Mouse (Mus musculus): ENCODE data around the gene Gm16434. TPM values are rescaled to one million over a fixed set of nuclear protein-coding genes. Genes with fewer than 3 reads are reported as not detected.
"Not testable (repeated sequence)": the region's sequence is repeated elsewhere in the genome, so short reads cannot be mapped to it uniquely, and the experiment has no call there.

The Gm16434 gene
- not detected for polyA plus RNA-seq (2012; fragmentation: generic; extraction: Trizol)

DNA sequence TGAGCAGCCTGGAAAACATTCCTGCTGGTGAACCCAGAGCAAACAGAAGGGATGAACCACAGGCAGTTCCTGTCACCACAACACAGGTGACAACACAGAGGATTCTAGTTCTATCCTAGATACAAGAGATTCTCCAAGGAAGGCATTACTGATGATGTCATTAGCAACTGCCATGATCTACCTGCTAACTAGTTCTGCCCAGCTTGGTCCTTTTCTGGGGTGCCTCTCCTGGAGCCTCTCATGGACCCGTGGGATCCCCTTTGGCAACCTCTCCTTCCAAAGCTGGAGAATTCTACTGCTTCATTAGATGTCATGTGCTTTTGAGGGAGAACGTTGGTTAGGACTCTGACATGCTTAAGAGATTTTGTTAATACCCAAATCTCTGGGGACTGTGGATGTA, at the start of gene Gm16434:
Gene Gm16434 (minus strand): TSS at position 101 of the 400 bp plus-strand sequence.
- not testable (repeated sequence) for H3K4me3 ChIP-seq; H3K79me2 ChIP-seq (ENCODE audit: control insufficient read depth, insufficient read depth); H3ac ChIP-seq (ENCODE audit: control insufficient read depth, insufficient read length); H3K36me3 ChIP-seq (ENCODE audit: control insufficient read depth, insufficient read depth); H3K27me3 ChIP-seq (ENCODE audit: control insufficient read depth, insufficient read depth, insufficient read length); H3K4me2 ChIP-seq (ENCODE audit: low read depth)

DNA sequence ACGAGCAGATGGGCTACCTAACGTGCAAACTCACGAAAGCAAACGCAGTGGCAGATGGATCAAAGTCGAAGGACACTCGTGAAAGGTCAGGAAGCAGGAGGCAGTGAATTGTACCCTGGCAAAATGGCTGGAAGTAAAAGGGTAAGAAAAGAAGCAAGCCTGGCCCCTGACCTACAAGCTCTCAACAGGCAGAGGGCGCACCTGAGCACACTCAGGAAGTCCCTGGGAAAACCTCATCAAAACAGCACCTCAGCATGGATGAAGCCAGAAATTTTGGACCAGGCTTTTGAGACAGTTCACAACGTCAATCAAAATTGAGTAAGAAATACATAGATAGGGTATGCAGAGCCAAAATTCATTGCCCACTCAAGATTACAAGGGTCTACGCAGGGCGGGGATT, 49.2 kb upstream of the Gm16434 start:
- not testable (repeated sequence) for H3K27me3 ChIP-seq (ENCODE audit: control insufficient read depth, insufficient read depth, insufficient read length); H3K4me2 ChIP-seq (ENCODE audit: low read depth); H3K4me3 ChIP-seq; H3K79me2 ChIP-seq (ENCODE audit: control insufficient read depth, insufficient read depth); H3K36me3 ChIP-seq (ENCODE audit: control insufficient read depth, insufficient read depth); H3ac ChIP-seq (ENCODE audit: control insufficient read depth, insufficient read length)

DNA sequence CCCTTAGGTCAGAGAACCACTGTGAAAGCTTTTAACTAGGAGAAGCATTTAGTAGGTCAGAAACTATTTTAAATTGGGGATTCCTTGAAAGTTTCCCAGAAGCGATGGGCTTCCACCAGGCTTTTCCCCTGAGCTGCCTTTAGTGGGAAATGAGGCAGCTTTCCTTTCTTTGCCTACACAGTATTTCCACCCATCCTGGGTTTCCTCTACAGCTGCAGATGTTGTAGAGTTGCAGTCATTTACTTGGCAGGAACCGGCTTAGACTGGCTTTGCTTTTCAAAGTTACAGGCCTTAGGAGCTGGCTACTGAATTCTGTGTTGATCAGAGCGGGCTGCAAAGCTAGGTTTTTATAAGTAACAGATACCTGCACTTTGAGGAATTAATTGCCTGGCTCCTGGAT, 5.7 kb upstream of the Gm16434 start:
- not testable (repeated sequence) for H3K36me3 ChIP-seq (ENCODE audit: control insufficient read depth, insufficient read depth); H3K79me2 ChIP-seq (ENCODE audit: control insufficient read depth, insufficient read depth); H3K4me3 ChIP-seq; H3K4me2 ChIP-seq (ENCODE audit: low read depth); H3ac ChIP-seq (ENCODE audit: control insufficient read depth, insufficient read length); H3K27me3 ChIP-seq (ENCODE audit: control insufficient read depth, insufficient read depth, insufficient read length)

DNA sequence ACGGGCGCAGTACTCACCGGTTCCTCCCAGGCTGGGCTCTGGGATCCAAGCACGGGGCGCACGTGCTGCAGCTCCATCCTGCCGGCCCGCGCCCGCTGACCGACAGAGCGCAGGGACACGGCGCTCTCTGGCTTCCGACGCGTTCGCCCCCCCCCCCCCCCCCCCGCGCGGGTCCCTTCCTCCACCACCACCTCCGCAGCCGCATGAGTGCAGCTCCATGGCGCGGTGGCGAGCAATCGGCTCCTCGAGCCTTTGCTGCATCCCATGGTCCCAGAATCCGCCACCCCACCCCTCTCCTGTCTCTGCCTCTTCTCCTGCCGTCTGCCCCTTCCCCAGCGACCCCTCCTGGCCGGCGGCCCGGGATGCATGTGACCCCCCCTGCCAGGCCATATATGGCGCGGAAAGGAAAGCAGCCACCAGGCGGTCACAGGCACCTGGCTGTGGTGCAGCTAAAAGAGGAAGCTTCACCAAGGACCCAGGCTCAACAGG, 19.8 kb downstream of the Gm16434 start, which contains the start of gene Gm3512:
Gene Gm3512 (minus strand): TSS at position 51 of the 489 bp plus-strand sequence.
- H3K4me3 ChIP-seq; H3K36me3 ChIP-seq (ENCODE audit: control insufficient read depth, insufficient read depth); H3ac ChIP-seq (ENCODE audit: control insufficient read depth, insufficient read length); H3K27me3 ChIP-seq (ENCODE audit: control insufficient read depth, insufficient read depth, insufficient read length); H3K4me2 ChIP-seq (ENCODE audit: low read depth); H3K79me2 ChIP-seq (ENCODE audit: control insufficient read depth, insufficient read depth): not testable (repeated sequence)

Other genes starting within 250 kb of the Gm16434 start
- not detected for gene Gm6356, start 220.7 kb downstream of the Gm16434 start, polyA plus RNA-seq (2012; fragmentation: generic; extraction: Trizol)
- gene Gm10406, start 167.1 kb downstream of the Gm16434 start, polyA plus RNA-seq (2012; fragmentation: generic; extraction: Trizol), result not detected
- not detected for gene Gm3685, start 149.6 kb downstream of the Gm16434 start, polyA plus RNA-seq (2012; fragmentation: generic; extraction: Trizol)
- gene Gm3696, start 93.9 kb downstream of the Gm16434 start, polyA plus RNA-seq (2012; fragmentation: generic; extraction: Trizol), result not detected
- not detected for gene Gm6676, start 69.1 kb downstream of the Gm16434 start, polyA plus RNA-seq (2012; fragmentation: generic; extraction: Trizol)
- gene Gm3512, start 20.0 kb downstream of the Gm16434 start, polyA plus RNA-seq (2012; fragmentation: generic; extraction: Trizol), result not detected
- not detected for gene Gm3727, start 70.2 kb upstream of the Gm16434 start, polyA plus RNA-seq (2012; fragmentation: generic; extraction: Trizol)
- not detected for gene Gm3739, start 120.5 kb upstream of the Gm16434 start, polyA plus RNA-seq (2012; fragmentation: generic; extraction: Trizol)
- not detected for gene Gm5797, start 137.9 kb upstream of the Gm16434 start, polyA plus RNA-seq (2012; fragmentation: generic; extraction: Trizol)
- not detected for gene Gm8374, start 170.6 kb upstream of the Gm16434 start, polyA plus RNA-seq (2012; fragmentation: generic; extraction: Trizol)